Mouse (Mus musculus) left cerebral cortex, adult 2 months (tissue): ENCODE results near the gene Il11ra1. TPM values are rescaled to one million over a fixed set of nuclear protein-coding genes. Genes with fewer than 3 reads are reported as not detected.
"Not testable (repeated sequence)": the region's sequence is repeated elsewhere in the genome, so short reads cannot be mapped to it uniquely, and the experiment has no call there.

Experiments used
- DNase-seq, 2 experiments: peaks; one replicate each; pipeline ENCODE4 v3.0.0; 2021 to 2022; ENCODE audit warnings: low spot score in 2 of 2, mixed read lengths in 1 of 2; ENCODE audit errors: extremely low spot score in 1 of 2
- H3K27ac ChIP-seq: fragments of 200-600 bp; 2 replicates; pipeline ENCODE4 v1.8.1; 2022
- H3K4me3 ChIP-seq: fragments of 200-600 bp; 2 replicates; pipeline ENCODE4 v1.8.1; 2022
- CTCF ChIP-seq: fragments of 200-600 bp; IDR thresholded peaks from 2 replicates; pipeline ENCODE4 v1.8.1; 2022; ENCODE audit warnings: antibody characterized with exemption, mild to moderate bottlenecking, moderate library complexity
- intact Hi-C: fragments of 180-260 bp; cut with DNase I; formaldehyde crosslinking; loops from one replicate; pipeline ENCODE4 v1.15.1; 2025
- total RNA-seq, 2 experiments: library from RNA; stranded (reverse); gene quantifications; 2 replicates each; pipeline ENCODE4 v1.2.3; 2021

Il11ra1 gene
- total RNA-seq, 2 experiments from 2014 or later = 43.1 to 47.7 TPM

DNA sequence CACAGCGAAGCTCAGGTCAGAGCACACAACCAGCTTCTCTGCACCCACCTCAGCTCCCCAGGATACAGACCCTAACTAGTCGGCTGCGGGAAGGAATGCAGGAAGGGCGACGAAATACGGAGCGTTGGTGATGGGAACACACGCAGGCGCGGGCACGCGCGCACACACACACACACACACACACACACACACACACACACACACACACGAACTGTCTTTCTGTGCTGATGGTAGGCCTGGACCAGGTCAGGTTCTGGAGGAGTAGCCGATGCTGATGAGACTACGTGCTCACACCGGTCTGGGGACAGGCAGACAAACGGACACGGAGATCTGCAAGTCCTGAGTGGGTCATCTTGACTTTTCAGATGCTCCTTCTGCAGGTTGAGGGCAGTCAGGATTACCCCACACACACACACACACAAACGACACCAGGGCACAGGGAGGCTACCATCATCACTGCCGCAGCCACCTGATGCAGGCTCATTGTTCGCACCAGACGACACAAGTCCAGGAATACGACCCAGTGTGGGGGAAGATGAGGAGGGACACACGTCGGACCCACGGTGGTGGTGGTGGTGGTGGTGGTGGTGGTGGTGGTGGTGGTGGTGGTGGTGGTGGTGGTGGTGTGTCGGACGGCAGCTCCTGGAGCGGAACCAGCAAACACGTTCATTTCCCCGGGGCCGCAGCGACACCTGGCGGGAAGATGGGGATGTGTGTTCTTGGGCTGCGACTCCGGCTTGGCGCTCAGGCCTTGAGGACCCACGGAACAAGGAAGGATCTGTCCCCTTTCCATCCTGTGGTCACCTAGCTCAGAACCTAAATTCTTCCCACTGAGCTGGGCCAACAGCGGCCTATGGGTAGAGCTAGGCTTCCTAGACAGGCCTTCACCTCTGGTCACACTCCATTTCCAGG lies 2.6 kb upstream of the Il11ra1 start, which contains the start of gene Cntfr:
Cntfr (minus strand) TSS at position 160 of the 912 bp plus-strand sequence.
- peak; percentile 82 to 89 for DNase-seq
- 0 out of 2 replicates have a peak within 1 kb of the TSS, but pooled peaks have one; percentile 36 for H3K4me3 ChIP-seq
- peak; percentile 59 for TF ChIP-seq CTCF
- intact Hi-C loops = loop anchor here (2.0 kb wide), 1 partner anchor 228 kb away; no protein-coding TSS in a partner anchor
- H3K27ac ChIP-seq = not testable (repeated sequence)

DNA sequence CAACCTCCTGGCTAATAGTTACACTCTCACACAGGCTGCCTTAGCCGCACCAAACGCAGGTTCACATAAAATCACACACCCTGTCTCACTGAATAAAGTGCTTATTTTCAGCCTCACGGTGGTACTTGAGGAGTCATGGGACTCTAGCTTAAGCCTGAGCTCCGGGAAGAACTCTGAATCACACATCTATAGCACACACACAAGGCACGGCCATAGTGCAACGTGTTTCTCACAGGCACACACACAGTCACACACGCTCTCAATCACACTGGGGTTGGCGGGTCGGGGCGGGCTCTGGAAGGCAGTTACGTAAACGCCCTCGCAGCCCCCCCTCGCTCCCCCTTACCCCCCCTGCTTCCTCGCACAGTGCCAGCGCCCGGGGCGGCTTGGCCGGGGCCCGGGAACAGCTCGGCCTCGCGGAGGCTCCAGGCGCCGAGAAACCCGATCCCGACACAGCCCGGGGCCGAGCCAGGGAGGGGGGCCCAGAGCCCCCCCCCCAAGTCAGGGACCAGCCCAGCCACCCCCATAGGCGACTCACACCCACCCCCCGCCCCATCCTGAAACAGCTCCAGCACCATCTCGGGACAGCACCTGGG lies 1.3 kb upstream of the Il11ra1 start:
- H3K4me3 ChIP-seq, intact Hi-C loops, H3K27ac ChIP-seq, DNase-seq: not testable (repeated sequence)

DNA sequence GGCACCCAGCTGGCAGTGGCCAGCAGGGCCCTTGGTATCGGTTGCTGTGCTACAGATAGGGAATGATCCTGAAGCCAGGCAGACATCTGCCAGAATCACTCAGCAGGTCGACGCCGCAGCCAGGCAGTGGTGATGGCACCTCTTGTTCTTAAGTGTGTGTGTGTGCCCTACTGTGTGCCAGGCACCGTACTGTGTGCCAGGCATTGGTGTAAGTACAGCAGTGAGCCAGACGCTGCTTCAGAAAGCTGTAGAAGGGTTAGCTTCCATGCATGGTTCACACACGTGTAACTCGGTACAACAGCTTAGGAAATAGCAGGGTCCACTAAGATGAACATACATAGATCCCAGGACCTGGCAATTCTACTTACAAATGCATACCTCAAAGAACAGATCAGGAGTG lies 435 bp downstream of the Il11ra1 start:
- intact Hi-C loops = loop anchor here (10.0 kb wide), 1 partner anchor 645 kb away; no protein-coding TSS in a partner anchor
- not testable (repeated sequence) for H3K27ac ChIP-seq, DNase-seq, H3K4me3 ChIP-seq

DNA sequence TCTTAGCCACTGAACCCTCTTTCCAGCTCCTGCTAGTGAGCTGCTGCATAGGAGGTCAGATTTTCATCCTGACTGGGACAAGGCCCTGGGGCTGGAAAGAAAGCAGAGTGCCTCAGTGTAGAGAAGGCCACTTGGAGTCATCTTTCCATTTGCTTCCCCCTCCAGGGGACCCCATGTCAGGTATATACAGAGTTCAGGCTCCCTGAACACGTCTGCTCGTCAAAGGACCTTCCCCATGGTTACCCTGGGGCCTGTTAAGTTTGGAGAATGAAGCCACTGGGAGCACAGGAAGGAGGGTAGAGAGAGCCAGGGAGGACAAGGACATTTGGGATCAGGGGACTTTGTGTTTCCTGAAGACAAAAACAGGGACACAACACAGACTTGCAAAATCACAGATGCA lies 2.4 kb downstream of the Il11ra1 start:
- intact Hi-C loops = loop anchor here (10.0 kb wide), 1 partner anchor 647 kb away; no protein-coding TSS in a partner anchor
- DNase-seq, H3K27ac ChIP-seq, H3K4me3 ChIP-seq: not testable (repeated sequence)

DNA sequence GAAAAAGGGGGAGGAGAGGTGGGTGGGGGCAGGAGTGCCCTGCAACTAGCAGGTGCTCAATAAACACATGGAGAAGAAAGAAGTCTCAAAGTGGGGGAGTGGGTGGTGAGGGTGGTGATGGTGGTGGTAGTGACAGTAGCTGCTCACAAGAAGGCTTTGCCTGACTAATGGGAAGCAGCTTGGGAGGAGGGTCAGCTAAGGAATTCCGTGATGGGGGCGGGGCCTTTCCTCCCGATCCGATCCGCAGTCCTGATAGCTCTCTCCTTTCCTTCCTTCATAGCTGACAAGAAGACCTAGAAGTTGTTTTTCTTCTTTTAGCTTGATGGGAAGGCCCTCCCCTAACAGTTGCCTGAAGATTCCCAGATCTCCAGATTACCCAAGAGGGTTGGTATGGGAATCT lies 4.9 kb downstream of the Il11ra1 start:
- H3K27ac ChIP-seq = no peak overlapping the region
- no peak for DNase-seq
- no peak overlapping the region for H3K4me3 ChIP-seq
- TF ChIP-seq CTCF = no peak
- intact Hi-C loops = loop anchor here (5.0 to 10.0 kb wide), 6 partner anchors 52 to 650 kb away; partner anchors contain the start of genes Dnaic1 and Fam219a

DNA sequence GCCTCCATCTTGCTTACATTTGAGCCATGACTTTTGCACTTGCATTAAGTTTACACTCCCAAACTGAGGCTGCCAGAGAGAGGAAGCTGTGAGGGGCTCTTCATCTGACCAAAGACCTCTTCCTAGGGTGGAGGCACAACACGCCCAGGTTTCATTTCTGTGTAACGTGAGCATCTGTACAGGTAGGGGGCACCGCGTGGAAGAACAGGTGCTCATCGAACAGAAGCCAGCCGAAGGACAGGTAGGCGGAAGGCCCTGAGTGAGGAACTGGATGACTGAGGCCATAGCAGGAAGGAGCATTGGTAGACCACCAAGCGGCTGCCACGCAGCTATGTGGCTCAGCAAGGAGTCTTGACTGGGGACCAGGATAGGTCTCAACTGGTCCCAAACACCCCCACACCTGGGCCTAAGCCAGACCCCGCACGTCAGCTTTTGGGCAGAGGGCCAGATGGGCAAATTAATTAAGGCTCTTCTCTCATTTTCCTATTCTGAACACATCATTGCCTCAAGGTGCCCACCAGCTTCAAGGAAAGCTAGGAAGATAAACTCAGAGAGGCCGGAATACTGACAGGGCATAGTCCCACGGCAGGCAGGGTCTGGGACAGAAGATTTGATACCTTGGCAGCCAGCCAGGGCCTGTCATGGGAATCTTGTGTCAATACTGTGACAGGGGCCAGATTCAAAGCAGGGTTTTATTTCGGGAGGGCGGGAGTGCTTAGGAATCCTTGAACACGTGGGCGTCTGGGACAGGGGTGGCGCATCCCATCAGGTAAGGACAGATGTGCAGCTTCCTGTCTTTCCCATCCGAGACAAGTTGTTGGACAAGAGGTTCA lies 6.3 kb downstream of the Il11ra1 start:
- no peak overlapping the region for H3K4me3 ChIP-seq
- no peak for DNase-seq
- H3K27ac ChIP-seq = no peak overlapping the region
- no peak; the same call in 1 of the 2 replicates for TF ChIP-seq CTCF
- intact Hi-C loops = loop anchor here (5.0 to 10.0 kb wide), 6 partner anchors 54 to 651 kb away; partner anchors contain the start of genes Dnaic1 and Fam219a

DNA sequence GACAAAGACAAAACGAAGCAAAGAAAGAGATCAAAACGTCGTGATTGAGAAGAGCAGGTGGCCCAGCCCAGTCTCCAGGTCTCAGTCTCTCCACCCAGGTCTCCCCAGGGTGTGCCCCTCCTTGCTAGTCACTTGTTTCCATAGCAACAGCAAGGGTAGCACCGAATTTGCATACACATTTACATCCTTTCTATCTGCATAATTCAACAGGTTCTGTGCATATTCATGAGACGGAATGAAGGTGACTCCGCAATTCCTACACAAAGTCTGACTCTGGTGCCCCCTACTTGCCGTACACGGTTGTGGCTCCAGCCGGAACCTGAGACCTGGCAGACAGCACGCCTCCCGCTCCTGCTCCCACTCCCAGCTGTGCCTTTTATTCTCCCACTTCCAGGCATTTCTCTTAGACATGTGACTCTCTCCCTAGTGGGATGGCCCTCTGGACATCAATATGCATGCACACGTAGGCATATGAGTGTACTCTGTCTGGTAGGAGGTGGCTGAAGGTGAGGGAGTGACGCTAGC lies 7.3 kb downstream of the Il11ra1 start:
- DNase-seq = peak; percentile 74 to 81
- Histone ChIP-seq H3K4me3 (no peak overlapping the region), H3K27ac (peak overlapping the region; percentile 55; the same call in 1 of the 2 replicates)
- peak; percentile 69 for TF ChIP-seq CTCF
- intact Hi-C loops = loop anchor here (1.0 to 10.0 kb wide), 7 partner anchors 55 to 652 kb away; partner anchors contain the start of genes Dnaic1 and Fam219a

DNA sequence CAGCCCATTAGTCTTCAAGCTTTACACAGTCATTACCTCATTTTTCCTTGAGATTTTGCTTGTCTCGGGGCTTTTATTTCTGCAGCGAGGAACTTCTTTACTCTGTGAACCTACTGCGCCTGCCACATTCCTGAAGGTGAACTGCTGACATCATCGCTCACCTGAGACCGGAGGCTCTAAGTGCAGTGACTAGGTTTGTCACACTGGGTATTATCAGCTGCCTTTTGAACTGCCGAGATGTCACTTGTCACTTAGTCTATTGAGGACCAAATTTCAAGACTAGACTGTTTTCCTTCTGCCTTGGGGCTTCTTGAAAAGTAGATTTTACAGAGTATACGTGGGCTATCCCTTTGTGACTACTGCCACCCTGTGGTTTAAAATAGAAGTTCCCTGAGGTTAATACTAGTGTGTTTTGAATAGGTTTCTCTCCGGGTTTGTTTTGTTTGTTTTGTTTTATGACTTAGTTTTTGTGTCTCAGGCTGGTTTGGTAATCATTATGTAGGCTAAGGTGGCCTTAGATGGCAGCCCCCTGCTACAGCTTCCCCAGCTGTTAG lies 8.5 kb downstream of the Il11ra1 start:
- DNase-seq = no peak
- no peak overlapping the region for H3K4me3 ChIP-seq

DNA sequence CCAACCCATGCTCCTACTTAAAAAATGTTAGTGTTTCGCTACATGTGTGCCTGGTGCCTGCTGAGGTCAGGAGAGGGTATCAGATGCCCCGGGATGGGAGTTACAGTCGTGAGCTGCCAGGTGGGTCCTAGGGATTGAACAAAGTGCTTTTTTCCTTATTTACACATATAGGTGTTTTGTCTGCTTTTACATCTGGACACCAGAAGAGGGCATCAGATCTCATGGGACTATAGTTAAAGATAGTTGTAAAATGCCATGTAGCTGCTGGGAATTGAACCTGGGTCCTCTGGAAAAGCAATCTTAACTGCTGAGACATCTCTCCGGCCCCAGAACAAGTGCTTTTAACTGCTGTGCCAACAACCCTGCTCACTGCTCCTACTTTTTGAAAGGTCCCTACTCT lies 10.4 kb downstream of the Il11ra1 start:
- no peak for DNase-seq
- intact Hi-C loops = no loop called here
- H3K27ac ChIP-seq = no peak overlapping the region
- TF ChIP-seq CTCF = peak; percentile 33
- H3K4me3 ChIP-seq = no peak overlapping the region

More for the DNA sequence above, 8.5 kb downstream of the Il11ra1 start:
- H3K27ac ChIP-seq = peak overlapping the region; percentile 19; the same call in 1 of the 2 replicates
- TF ChIP-seq CTCF = peak; percentile 84
- intact Hi-C loops = loop anchor here (5.0 to 10.0 kb wide), 6 partner anchors 56 to 653 kb away; partner anchors contain the start of genes Dnaic1 and Fam219a

DNA sequence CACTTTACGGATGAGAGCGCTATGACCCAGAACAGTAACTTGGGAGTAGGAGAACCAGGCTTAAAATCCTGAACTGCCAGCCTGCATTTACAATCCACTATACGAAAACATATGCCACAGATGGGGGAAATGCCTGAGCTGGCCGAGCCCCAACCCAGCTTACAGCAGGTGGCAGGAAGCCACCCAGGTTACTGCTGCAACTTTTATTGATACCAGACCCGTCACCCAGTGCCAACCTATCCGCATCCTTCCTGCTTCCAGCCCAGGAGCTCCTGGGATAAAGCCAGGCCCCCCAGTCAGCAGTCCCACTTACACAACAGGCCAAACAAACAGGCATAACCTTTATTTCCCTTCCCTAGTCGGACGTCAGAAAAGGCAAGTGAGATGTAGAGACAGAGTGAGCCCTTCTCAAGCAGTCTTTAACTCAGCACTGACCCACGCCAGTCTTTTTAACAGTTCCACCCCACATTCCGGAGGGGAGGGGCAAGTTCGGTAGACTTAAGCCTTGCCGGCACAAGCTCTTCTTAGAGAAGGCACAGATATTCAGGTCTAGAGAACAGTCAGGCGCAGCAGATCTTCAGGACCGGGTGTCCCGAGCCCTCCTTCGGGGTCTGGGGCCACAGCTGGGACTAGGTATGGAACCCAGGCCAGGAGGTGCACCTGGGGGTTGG lies 12.1 kb downstream of the Il11ra1 start:
- peak overlapping the region; percentile 88 for H3K4me3 ChIP-seq
- peak overlapping the region; percentile 25; the same call in 1 of the 2 replicates for H3K27ac ChIP-seq
- DNase-seq = no peak
- no peak for TF ChIP-seq CTCF
- intact Hi-C loops = no loop called here
